Mouse (Mus musculus) CH12.LX (cell line): ENCODE results near the gene Clcf1. TPM values are rescaled to one million over a fixed set of nuclear protein-coding genes. Genes with fewer than 3 reads are reported as not detected.

Experiments used
- DNase-seq: peaks from one replicate; pipeline ENCODE4 v3.0.0-alpha.2; 2013; ENCODE audit errors: extremely low read depth
- H3K27ac ChIP-seq: 2 replicates; pipeline ENCODE4 v1.5.1; 2012; ENCODE audit warnings: low read depth, mild to moderate bottlenecking, control low read depth, moderate library complexity; ENCODE audit not compliant: insufficient read depth
- H3K27me3 ChIP-seq: replicated peaks from 2 replicates; pipeline ENCODE3; 2012; ENCODE audit warnings: inconsistent platforms
- H3K36me3 ChIP-seq, 2 experiments: replicated peaks in 1 of 2; 2 replicates each; pipeline versions ENCODE3 to v1.6.1; 2012; ENCODE audit warnings: inconsistent platforms in 1 of 2, low read length in 1 of 2, mild to moderate bottlenecking in 1 of 2, mixed read lengths in 1 of 2, moderate library complexity in 1 of 2; ENCODE audit not compliant: control insufficient read depth in 1 of 2, insufficient read depth in 1 of 2
- H3K4me1 ChIP-seq, 2 experiments: 2 replicates each; pipeline ENCODE4 v1.6.1; 2012; ENCODE audit warnings: inconsistent platforms in 1 of 2, moderate library complexity in 1 of 2; ENCODE audit not compliant: insufficient read depth in 2 of 2, control insufficient read depth in 1 of 2
- H3K4me2 ChIP-seq: 2 replicates; pipeline ENCODE4 v1.6.1; 2012; ENCODE audit warnings: low read depth, mild to moderate bottlenecking, control low read depth; ENCODE audit not compliant: poor library complexity, insufficient read depth, severe bottlenecking
- H3K4me3 ChIP-seq, 3 experiments: fragments of 150-350 bp in 1 of 3; sonication (generic) in 1 of 3; replicated peaks in 1 of 3; 2 replicates each; pipeline versions ENCODE3 to v1.5.1; 2011 to 2012; ENCODE audit warnings: low read depth in 2 of 3, low read length in 2 of 3, mild to moderate bottlenecking in 2 of 3, moderate library complexity in 2 of 3, control low read depth in 1 of 3, improper control_type of control experiment in 1 of 3, inconsistent platforms in 1 of 3, mixed read lengths in 1 of 3; ENCODE audit not compliant: poor library complexity in 1 of 3
- H3K79me2 ChIP-seq: replicated peaks from 2 replicates; pipeline ENCODE4 v1.6.1; 2012; ENCODE audit warnings: mild to moderate bottlenecking, moderate library complexity; ENCODE audit not compliant: control insufficient read depth, poor library complexity, insufficient read depth, severe bottlenecking; ENCODE audit errors: extremely low read depth
- H3K9ac ChIP-seq: 2 replicates; pipeline ENCODE4 v1.6.1; 2012; ENCODE audit warnings: low read depth, mild to moderate bottlenecking, control low read depth, moderate library complexity; ENCODE audit not compliant: insufficient read depth
- H3K9me3 ChIP-seq: replicated peaks from 2 replicates; pipeline ENCODE3; 2012; ENCODE audit warnings: low read length, inconsistent platforms, mixed read lengths
- BHLHE40 ChIP-seq: IDR thresholded peaks from 2 replicates; pipeline ENCODE4 v1.6.1; 2011; ENCODE audit warnings: mild to moderate bottlenecking, low read depth, low read length, improper control_type of control experiment
- CHD1 ChIP-seq: IDR thresholded peaks from 2 replicates; pipeline ENCODE4 v1.6.1; 2012; ENCODE audit warnings: low read depth, low read length, improper control_type of control experiment, inconsistent platforms
- CHD2 ChIP-seq: IDR thresholded peaks from 2 replicates; pipeline ENCODE4 v1.6.1; 2011; ENCODE audit warnings: low read length, improper control_type of control experiment
- CTCF ChIP-seq, 2 experiments: IDR thresholded peaks in 1 of 2; conservative IDR thresholded peaks in 1 of 2; 2 replicates each; pipeline ENCODE4 v1.5.1; 2011 to 2012; ENCODE audit warnings: low read depth in 2 of 2, low read length in 2 of 2, improper control_type of control experiment in 1 of 2, inconsistent platforms in 1 of 2, mild to moderate bottlenecking in 1 of 2, moderate library complexity in 1 of 2
- E2F4 ChIP-seq: IDR thresholded peaks from 2 replicates; pipeline ENCODE4 v1.6.1; 2011; ENCODE audit warnings: low read depth, low read length, improper control_type of control experiment; ENCODE audit not compliant: insufficient replicate concordance
- ELF1 ChIP-seq: IDR thresholded peaks from 2 replicates; pipeline ENCODE4 v1.6.1; 2014; ENCODE audit warnings: low read depth, mild to moderate bottlenecking, inconsistent platforms, low read length, improper control_type of control experiment
- EP300 ChIP-seq: IDR thresholded peaks from 2 replicates; pipeline ENCODE4 v1.6.1; 2011; ENCODE audit warnings: low read length, improper control_type of control experiment
- ETS1 ChIP-seq: conservative IDR thresholded peaks from 2 replicates; pipeline ENCODE4 v1.6.1; 2012; ENCODE audit warnings: low read depth, mild to moderate bottlenecking, inconsistent platforms, low read length, improper control_type of control experiment, moderate library complexity
- GABPA ChIP-seq: IDR thresholded peaks from 2 replicates; pipeline ENCODE4 v1.6.1; 2012; ENCODE audit warnings: low read depth, low read length, improper control_type of control experiment, inconsistent platforms; ENCODE audit not compliant: insufficient replicate concordance
- HCFC1 ChIP-seq: IDR thresholded peaks from 2 replicates; pipeline ENCODE4 v1.6.1; 2012; ENCODE audit warnings: low read depth, mild to moderate bottlenecking, inconsistent platforms, low read length, improper control_type of control experiment
- IRF4 ChIP-seq: IDR thresholded peaks from 2 replicates; pipeline ENCODE4 v1.6.1; 2014; ENCODE audit warnings: low read depth, mild to moderate bottlenecking, inconsistent platforms, low read length, improper control_type of control experiment
- JUN ChIP-seq: IDR thresholded peaks from 2 replicates; pipeline ENCODE4 v1.6.1; 2011; ENCODE audit warnings: low read depth, mild to moderate bottlenecking, low read length, improper control_type of control experiment, moderate library complexity; ENCODE audit not compliant: insufficient read depth
- JUND ChIP-seq: conservative IDR thresholded peaks from 2 replicates; pipeline ENCODE4 v1.6.1; 2011; ENCODE audit warnings: low read depth, low read length, improper control_type of control experiment
- KAT2A ChIP-seq: IDR thresholded peaks from 2 replicates; pipeline ENCODE4 v1.6.1; 2012; ENCODE audit warnings: low read length, improper control_type of control experiment, inconsistent platforms; ENCODE audit not compliant: insufficient replicate concordance
- MAFK ChIP-seq: IDR thresholded peaks from 2 replicates; pipeline ENCODE4 v1.6.1; 2011; ENCODE audit warnings: low read length, improper control_type of control experiment; ENCODE audit not compliant: insufficient replicate concordance
- MAX ChIP-seq: IDR thresholded peaks from 2 replicates; pipeline ENCODE4 v1.6.1; 2011; ENCODE audit warnings: low read length, improper control_type of control experiment
- MAZ ChIP-seq: IDR thresholded peaks from 2 replicates; pipeline ENCODE4 v1.6.1; 2012; ENCODE audit warnings: low read depth, mild to moderate bottlenecking, inconsistent platforms, low read length, improper control_type of control experiment, moderate library complexity
- MEF2A ChIP-seq: IDR thresholded peaks from 2 replicates; pipeline ENCODE4 v1.6.1; 2014; ENCODE audit warnings: low read depth, mild to moderate bottlenecking, inconsistent platforms, low read length, improper control_type of control experiment, borderline replicate concordance
- MXI1 ChIP-seq: IDR thresholded peaks from 2 replicates; pipeline ENCODE4 v1.6.1; 2011; ENCODE audit warnings: mild to moderate bottlenecking, low read depth, low read length, improper control_type of control experiment
- MYC ChIP-seq: IDR thresholded peaks from 2 replicates; pipeline ENCODE4 v1.6.1; 2011; ENCODE audit warnings: low read depth, mild to moderate bottlenecking, improper control_type of control experiment, low read length
- NELFE ChIP-seq: IDR thresholded peaks from 2 replicates; pipeline ENCODE4 v1.6.1; 2011; ENCODE audit warnings: low read depth, low read length, improper control_type of control experiment
- NRF1 ChIP-seq: IDR thresholded peaks from 2 replicates; pipeline ENCODE4 v1.6.1; 2014; ENCODE audit warnings: low read depth, mild to moderate bottlenecking, inconsistent platforms, low read length, improper control_type of control experiment, moderate library complexity
- PAX5 ChIP-seq: IDR thresholded peaks from 2 replicates; pipeline ENCODE4 v1.6.1; 2012; ENCODE audit warnings: low read length, inconsistent platforms, mixed read lengths
- POLR2A ChIP-seq: IDR thresholded peaks from 2 replicates; pipeline ENCODE4 v1.6.1; 2011; ENCODE audit warnings: low read depth, mild to moderate bottlenecking, improper control_type of control experiment, low read length
- POLR2AphosphoS2 ChIP-seq: IDR thresholded peaks from 2 replicates; pipeline ENCODE4 v1.6.1; 2011; ENCODE audit warnings: low read depth, low read length, improper control_type of control experiment
- RAD21 ChIP-seq: IDR thresholded peaks from 2 replicates; pipeline ENCODE4 v1.6.1; 2011; ENCODE audit warnings: low read depth, mild to moderate bottlenecking, low read length, improper control_type of control experiment, moderate library complexity
- RCOR1 ChIP-seq: conservative IDR thresholded peaks from 2 replicates; pipeline ENCODE4 v1.6.1; 2012; ENCODE audit warnings: low read depth, mild to moderate bottlenecking, inconsistent platforms, low read length, improper control_type of control experiment
- SIN3A ChIP-seq: IDR thresholded peaks from 2 replicates; pipeline ENCODE4 v1.6.1; 2012; ENCODE audit warnings: low read length, improper control_type of control experiment, inconsistent platforms
- SMC3 ChIP-seq: IDR thresholded peaks from 2 replicates; pipeline ENCODE4 v1.6.1; 2011; ENCODE audit warnings: low read depth, low read length, improper control_type of control experiment
- TBP ChIP-seq: conservative IDR thresholded peaks from 2 replicates; pipeline ENCODE4 v1.6.1; 2011; ENCODE audit warnings: low read depth, low read length, improper control_type of control experiment
- TCF12 ChIP-seq: IDR thresholded peaks from 2 replicates; pipeline ENCODE4 v1.6.1; 2014; ENCODE audit warnings: low read depth, mild to moderate bottlenecking, inconsistent platforms, low read length, improper control_type of control experiment
- UBTF ChIP-seq: IDR thresholded peaks from 2 replicates; pipeline ENCODE4 v1.6.1; 2012; ENCODE audit warnings: low read depth, mild to moderate bottlenecking, inconsistent platforms, low read length, improper control_type of control experiment, moderate library complexity
- USF1 ChIP-seq: IDR thresholded peaks from 2 replicates; pipeline ENCODE4 v1.6.1; 2014; ENCODE audit warnings: low read depth, mild to moderate bottlenecking, inconsistent platforms, low read length, improper control_type of control experiment
- USF2 ChIP-seq: conservative IDR thresholded peaks from 2 replicates; pipeline ENCODE4 v1.6.1; 2011; ENCODE audit warnings: low read depth, low read length, improper control_type of control experiment
- ZC3H11A ChIP-seq: IDR thresholded peaks from 2 replicates; pipeline ENCODE4 v1.6.1; 2012; ENCODE audit warnings: low read depth, mild to moderate bottlenecking, inconsistent platforms, low read length, improper control_type of control experiment
- ZKSCAN1 ChIP-seq: IDR thresholded peaks from 2 replicates; pipeline ENCODE4 v1.6.1; 2012; ENCODE audit warnings: low read depth, inconsistent platforms, low read length, improper control_type of control experiment, borderline replicate concordance
- ZMIZ1 ChIP-seq: IDR thresholded peaks from 2 replicates; pipeline ENCODE4 v1.6.1; 2012; ENCODE audit warnings: low read depth, mild to moderate bottlenecking, inconsistent platforms, low read length, improper control_type of control experiment
- ZNF384 ChIP-seq: IDR thresholded peaks from 2 replicates; pipeline ENCODE4 v1.6.1; 2012; ENCODE audit warnings: low read depth, low read length, improper control_type of control experiment, inconsistent platforms
- dilution Hi-C: fragments of 300-500 bp; cut with MboI; formaldehyde crosslinking; loops from 2 replicates; pipeline ENCODE4 v1.14.3; 2020; ENCODE audit warnings: low sequenced_read_pairs; ENCODE audit not compliant: extremely low pct_unique_long_range_greater_than_20kb, extremely low pct_ligation_motif_present
- in situ Hi-C: fragments of 300-500 bp; cut with MboI; formaldehyde crosslinking; loops from 3 replicates; pipeline ENCODE4 v1.14.3; 2019; ENCODE audit warnings: low sequenced_read_pairs, low pct_ligation_motif_present, low pct_unique_long_range_greater_than_20kb, mixed read lengths
- polyA plus RNA-seq: library from polyadenylated mRNA; unstranded; fragments of >175 nt; gene quantifications from 2 replicates; pipeline ENCODE4 v1.2.1, GENCODE M21; 2012; ENCODE audit warnings: low read depth; ENCODE audit not compliant: insufficient read length
- total RNA-seq, 2 experiments: library from RNA; depleted of rRNA; stranded (reverse); fragments of 300-350 nt in 1 of 2; fragments of >200 nt in 1 of 2; gene quantifications; 2 replicates each; pipeline ENCODE4 v1.2.3; 2012 to 2014

The Clcf1 gene
- total and polyA plus RNA-seq, 3 experiments = 0.09 to 1.0 (median 0.28) TPM

- H3K4me3 ChIP-seq = peak within 1 kb of the TSS; percentile 67 to 82 (median 76)
- peaks cover 12% of the 10 kb centered on the region; the same call in 1 of the 2 replicates for H3K79me2 ChIP-seq
- peak within 1 kb of the TSS; percentile 48 for H3K27ac ChIP-seq
- in situ Hi-C loops (loop anchor here (5.0 kb wide), 2 partner anchors 36 to 74 kb away; partner anchors contain the start of gene Aip), dilution Hi-C loops (no loop called here)
- peak; percentile 91 for TF ChIP-seq MXI1
- TF ChIP-seq KAT2A = 0 out of 2 replicates have a peak, but pooled peaks have one; percentile 46
- peak; percentile 98 for TF ChIP-seq USF1
- TF ChIP-seq ELF1 = peak; percentile 83
- TF ChIP-seq UBTF = no peak
- no peak for TF ChIP-seq ZC3H11A
- peak; percentile 99 for TF ChIP-seq BHLHE40
- TF ChIP-seq MEF2A = no peak; the same call in 1 of the 2 replicates
- TF ChIP-seq JUND = no peak
- peak; percentile 49 for TF ChIP-seq ETS1
- no peak for TF ChIP-seq GABPA
- peak; percentile 100 for TF ChIP-seq USF2
- no peak for TF ChIP-seq JUN
- no peak for TF ChIP-seq ZNF384
- TF ChIP-seq E2F4 = peak; percentile 86; the same call in 1 of the 2 replicates
- TF ChIP-seq SIN3A = peak; percentile 94
- no peak for TF ChIP-seq CHD1
- peak; percentile 71 for TF ChIP-seq HCFC1
- 0 out of 2 replicates have a peak, but pooled peaks have one; percentile 23 for TF ChIP-seq CHD2
- TF ChIP-seq SMC3 = no peak
- no peak; the same call in 1 of the 2 replicates for TF ChIP-seq POLR2AphosphoS2
- TF ChIP-seq MAX = peak; percentile 99
- TF ChIP-seq MYC = peak; percentile 87
- TF ChIP-seq NRF1 = peak; percentile 46; the same call in 1 of the 2 replicates
- no peak for TF ChIP-seq MAFK
- 0 out of 2 replicates have a peak, but pooled peaks have one; percentile 64 for TF ChIP-seq RCOR1
- TF ChIP-seq RAD21 = no peak
- TF ChIP-seq MAZ = no peak
- peak; percentile 70 for TF ChIP-seq IRF4
- TF ChIP-seq NELFE = peak; percentile 82
- no peak for TF ChIP-seq ZKSCAN1
- no peak for TF ChIP-seq EP300
- no peak for TF ChIP-seq PAX5
- TF ChIP-seq ZMIZ1 = peak; percentile 80
- peak; percentile 84 for TF ChIP-seq TBP
- no peak for TF ChIP-seq CTCF (conservative IDR thresholded peaks at IDR 0.05 in 1 of 2, IDR thresholded peaks at IDR 0.05 in 1 of 2; ENCODE audit: low read depth in 2 of 2, low read length in 2 of 2)
- TF ChIP-seq POLR2A = peak; percentile 92
- peak; percentile 79 for TF ChIP-seq TCF12
- H3K27me3 ChIP-seq = peaks cover 5% of the 10 kb centered on the region
- H3K36me3 ChIP-seq = peaks cover 26 to 42% of the 10 kb centered on the region in 2 experiments
- peaks cover 15 to 59% of the 10 kb centered on the region in 2 experiments for H3K4me1 ChIP-seq
- DNase-seq = peak; percentile 99
- H3K4me2 ChIP-seq = peak within 1 kb of the TSS; percentile 44
- H3K9me3 ChIP-seq = no peaks in the 10 kb centered on the region
- peak within 1 kb of the TSS; percentile 70 for H3K9ac ChIP-seq
These were observed 12.6 kb upstream of the Clcf1 start, which contains the start of gene Rad9a for GRCm38 (mm10) chr19:4201291-4201909. Gene Rad9a (minus strand): TSS chr19:4201662.
